24 mouse cellular contexts compared by ENCODE assay signal in genomic region chr7:4976832-4977231, GRCm38 (mm10). TPM values are rescaled to one million over a fixed set of nuclear protein-coding genes. Genes with fewer than 3 reads are reported as not detected.
DNase-seq lines count a peak whose midpoint lies in the region; ATAC-seq and TF ChIP-seq lines count a peak whose summit lies in the region.
"Had no signal": no experiment of that assay in that cellular context is flagged by ENCODE, and none has a peak within 500 bp of the region (broad histone marks: within the 10 kb centered on the region; RNA-seq: fewer than 3 reads in every experiment).

No protein-coding gene starts in this region.

- no peak for ATAC-seq in CD4-positive, CD25-positive, alpha-beta regulatory T cell, adult 4 months
- ATAC-seq: activated CD4-positive, CD25-positive, alpha-beta regulatory T cell, adult 4 months; forebrain, embryonic 16.5 days; inflammation-experienced regulatory T-cells, adult 6 months; midbrain, embryonic 13.5 days had no signal

- no peak overlapping the region for H3K4me3 ChIP-seq in layer of hippocampus, adult 2 months
- H3K4me3 ChIP-seq: embryonic facial prominence, embryonic 10.5 days; erythroblast, embryonic 14.5 days; heart, embryonic 12.5 days; limb, embryonic 15.5 days; midbrain, embryonic 13.5 days had no signal

- peak; percentile 44 for TF ChIP-seq CTCF in layer of hippocampus, adult 2 months (conservative IDR thresholded peaks at IDR 0.05)

- DNase-seq in CD4-positive, CD25-positive, alpha-beta regulatory T cell, adult 2 months (ENCODE audit: low read depth, low spot score), result peak; percentile 28
- no peak for DNase-seq in layer of hippocampus, adult 2 months (ENCODE audit: low spot score in 2 of 2)
- DNase-seq in layer of hippocampus, adult 9-11 months, result no peak
- DNase-seq in thymus, postnatal 4 days, result peak; percentile 17
- no peak for DNase-seq in thymus, postnatal 36 days
- DNase-seq in frontal cortex, postnatal 36 days (ENCODE audit: low spot score in 2 of 2), result no peak
- no peak for DNase-seq in embryo, embryonic 10.5 days (ENCODE audit: low spot score)
- DNase-seq: adrenal gland, postnatal 25 days; cerebellum, postnatal 25 days; gastrocnemius, postnatal 10 days; heart, postnatal 4 days; kidney, postnatal 25 days had no signal

- H3K27ac ChIP-seq in layer of hippocampus, adult 2 months, result no peak overlapping the region
- H3K27ac ChIP-seq: embryonic facial prominence, embryonic 10.5 days; limb, embryonic 15.5 days; macrophage; midbrain, embryonic 13.5 days had no signal

RNA-seq across cellular contexts. Expression of gene Sbk3, which starts 5.9 kb away (rescaled TPM):
- not detected for polyA plus RNA-seq in CD4-positive, CD25-positive, alpha-beta regulatory T cell, adult 4 months (2017; shearing (Covaris generic))
- 1 to 10 TPM in 1 of 2 experiments, under 1 TPM in 1; 0.71 to 1.0 TPM for total RNA-seq in layer of hippocampus, adult 2 months (2021)
- polyA plus RNA-seq: activated CD4-positive, CD25-positive, alpha-beta regulatory T cell, adult 4 months; embryonic facial prominence, embryonic 10.5 days; erythroblast, embryonic 14.5 days; inflammation-experienced regulatory T-cells, adult 6 months; limb, embryonic 15.5 days; macrophage; thymus, postnatal 0 days had no signal

RNA-seq across cellular contexts. Expression of gene Sbk2, which starts 12.6 kb away (rescaled TPM):
- polyA plus RNA-seq in CD4-positive, CD25-positive, alpha-beta regulatory T cell, adult 4 months (2017; shearing (Covaris generic)), result not detected
- total RNA-seq in layer of hippocampus, adult 2 months (2021), result under 1 TPM in 1 of 2 experiments, not detected in 1; 0.31 TPM
- total RNA-seq: layer of hippocampus, postnatal 14 days had no signal
- polyA plus RNA-seq: activated CD4-positive, CD25-positive, alpha-beta regulatory T cell, adult 4 months; erythroblast, embryonic 14.5 days; forebrain, embryonic 16.5 days had no signal

RNA-seq across cellular contexts. Expression of gene Zfp579, which starts 19.1 kb away (rescaled TPM):
- 1 to 10 TPM; 3.6 to 6.4 TPM for polyA plus RNA-seq in CD4-positive, CD25-positive, alpha-beta regulatory T cell, adult 4 months (2017; shearing (Covaris generic))
- total RNA-seq in layer of hippocampus, adult 2 months (2021), result 10 to 100 TPM; 29.7 to 35.6 TPM

RNA-seq across cellular contexts. Expression of gene Zfp524, which starts 37.4 kb away (rescaled TPM):
- polyA plus RNA-seq in CD4-positive, CD25-positive, alpha-beta regulatory T cell, adult 4 months (2017; shearing (Covaris generic)), result 10 to 100 TPM; 44.1 to 45.4 TPM
- 1 to 10 TPM; 7.0 to 8.1 TPM for total RNA-seq in layer of hippocampus, adult 2 months (2021)

RNA-seq across cellular contexts. Expression of gene Fiz1, which starts 37.7 kb away (rescaled TPM):
- 10 to 100 TPM in 1 of 2 experiments, 1 to 10 TPM in 1; 9.5 to 12.0 TPM for polyA plus RNA-seq in CD4-positive, CD25-positive, alpha-beta regulatory T cell, adult 4 months (2017; shearing (Covaris generic))
- 10 to 100 TPM; 25.8 TPM for total RNA-seq in layer of hippocampus, adult 2 months (2021)

Comparison
In these comparisons a context has a peak if more than half of its experiments do, and no peak if none do; other contexts are left out.
1. DNase-seq: peak in CD4-positive, CD25-positive, alpha-beta regulatory T cell, adult 2 months (single experiment) and thymus, postnatal 4 days (single experiment); none in layer of hippocampus, adult 2 months (0 of 2), layer of hippocampus, adult 9-11 months (single experiment), thymus, postnatal 36 days (0 of 2), frontal cortex, postnatal 36 days (0 of 2) and embryo, embryonic 10.5 days (single experiment).